Mouse (Mus musculus) liver, embryonic 14.5 days (tissue): ENCODE data around the gene Nfia.

Source experiments
- CTCF ChIP-seq: IDR thresholded peaks from 2 replicates; pipeline ENCODE4 v1.5.1; 2016; ENCODE audit warnings: antibody characterized with exemption, low read depth, control low read depth
- EP300 ChIP-seq: IDR thresholded peaks from 2 replicates; pipeline ENCODE4 v1.6.1; 2016; ENCODE audit warnings: antibody characterized with exemption, low read depth

DNA sequence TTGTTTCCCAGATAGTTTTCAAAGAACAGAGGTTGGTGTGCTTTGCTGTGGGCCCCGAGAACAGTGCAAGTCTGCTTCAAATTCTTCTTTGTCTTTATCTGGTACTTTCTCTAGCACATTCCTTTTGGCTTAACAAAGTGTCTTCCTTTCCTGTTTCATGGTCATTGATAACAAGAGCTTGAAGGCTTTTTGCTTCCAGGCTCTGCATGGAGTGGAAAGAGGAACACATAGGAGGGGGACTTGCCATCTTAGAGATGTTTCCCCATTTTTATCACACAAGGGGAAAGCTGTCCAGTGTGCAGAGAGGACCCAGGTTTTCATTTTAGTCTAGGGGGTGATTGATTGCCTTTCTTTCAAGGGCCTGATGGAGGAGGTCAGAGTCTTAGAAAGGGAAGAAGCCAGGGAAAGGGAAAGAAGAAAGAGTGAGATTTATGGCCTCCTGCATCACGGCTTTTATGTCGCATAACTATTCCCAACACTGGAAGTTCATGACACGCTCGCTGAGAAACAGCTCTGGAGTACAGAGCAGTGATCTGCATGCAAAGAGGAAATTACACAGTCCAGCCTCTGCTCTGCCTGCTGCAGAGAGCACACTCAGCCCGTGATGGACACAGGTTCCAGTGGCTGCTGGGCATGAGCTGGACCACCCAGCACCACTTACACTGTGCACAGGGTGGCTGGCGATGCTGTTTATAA is 67.0 kb downstream of the Nfia start:
- TF ChIP-seq EP300 (no peak), CTCF (no peak)
